Mouse (Mus musculus): ENCODE measurements around the gene Olfr1371. TPM values are rescaled to one million over a fixed set of nuclear protein-coding genes. Genes with fewer than 3 reads are reported as not detected.

The Olfr1371 gene
- not detected in 2 replicates for polyA plus RNA-seq (2015; fragmentation: Nextera tagmentation; extraction: Ambion mirVana)

- Histone ChIP-seq H3K27me3 (no peaks in the 10 kb centered on the region), H3K36me3 (no peaks in the 10 kb centered on the region), H3K9me3 (no peaks in the 10 kb centered on the region), H3K4me1 (no peaks in the 10 kb centered on the region), H3K27ac (no peak within 1 kb of the TSS), H3K9ac (no peak within 1 kb of the TSS), H3K4me2 (no peak within 1 kb of the TSS), H3K4me3 (no peak within 1 kb of the TSS)
- no peak for ATAC-seq (ENCODE audit: insufficient number of reproducible peaks, insufficient read depth, low FRiP score, low TSS enrichment, low read depth)
Measured at GRCm38 (mm10) chr11:52213887-52214286, at the start of gene Olfr1371. TSS of gene Olfr1371 (minus strand) at chr11:52213987.

- H3K9me3 ChIP-seq = no peaks in the 10 kb centered on the region
- H3K27me3 ChIP-seq = no peaks in the 10 kb centered on the region
- H3K4me3 ChIP-seq = no peak overlapping the region
- no peak overlapping the region for H3K9ac ChIP-seq
- H3K36me3 ChIP-seq = peaks cover 14% of the 10 kb centered on the region; the same call in 1 of the 2 replicates
- H3K27ac ChIP-seq = no peak overlapping the region
- H3K4me2 ChIP-seq = no peak overlapping the region
- WGBS = 90% methylated on average over 11 of the region's 11 CpGs
- no peak for ATAC-seq (ENCODE audit: insufficient number of reproducible peaks, insufficient read depth, low FRiP score, low TSS enrichment, low read depth)
- peaks cover 31% of the 10 kb centered on the region for H3K4me1 ChIP-seq
Measured at GRCm38 (mm10) chr11:52262338-52262737, 48.6 kb upstream of the Olfr1371 start.

- no peak for ATAC-seq (ENCODE audit: insufficient number of reproducible peaks, insufficient read depth, low FRiP score, low TSS enrichment, low read depth)
- H3K27me3 ChIP-seq = no peaks in the 10 kb centered on the region
- no peak overlapping the region for H3K4me2 ChIP-seq
- H3K9ac ChIP-seq = no peak overlapping the region
- no peak overlapping the region for H3K4me3 ChIP-seq
- H3K27ac ChIP-seq = no peak overlapping the region
- 59% methylated on average over 5 of the region's 5 CpGs for WGBS
- peaks cover 31% of the 10 kb centered on the region for H3K4me1 ChIP-seq
- no peaks in the 10 kb centered on the region for H3K9me3 ChIP-seq
- peaks cover 14% of the 10 kb centered on the region; the same call in 1 of the 2 replicates for H3K36me3 ChIP-seq
Measured at GRCm38 (mm10) chr11:52261937-52262336, 48.1 kb upstream of the Olfr1371 start.

GRCm38 (mm10) chr11:52260878-52261277, 47.1 kb upstream of the Olfr1371 start:
- no peak for ATAC-seq (ENCODE audit: insufficient number of reproducible peaks, insufficient read depth, low FRiP score, low TSS enrichment, low read depth)
- no peaks in the 10 kb centered on the region for H3K9me3 ChIP-seq
- H3K4me2 ChIP-seq = no peak overlapping the region
- no peak overlapping the region for H3K27ac ChIP-seq
- no peak overlapping the region for H3K9ac ChIP-seq
- 70% methylated on average over 4 of the region's 4 CpGs for WGBS
- H3K4me3 ChIP-seq = no peak overlapping the region
- H3K36me3 ChIP-seq = peaks cover 16% of the 10 kb centered on the region
- no peaks in the 10 kb centered on the region for H3K27me3 ChIP-seq
- H3K4me1 ChIP-seq = peaks cover 22% of the 10 kb centered on the region

GRCm38 (mm10) chr11:52258711-52259110, 44.9 kb upstream of the Olfr1371 start:
- no peak overlapping the region for H3K4me2 ChIP-seq
- H3K4me1 ChIP-seq = 0 out of 2 replicates have a peak, but pooled peaks cover 10% of the 10 kb centered on the region
- no peaks in the 10 kb centered on the region for H3K9me3 ChIP-seq
- no peak for ATAC-seq (ENCODE audit: insufficient number of reproducible peaks, insufficient read depth, low FRiP score, low TSS enrichment, low read depth)
- H3K9ac ChIP-seq = no peak overlapping the region
- no peak overlapping the region for H3K27ac ChIP-seq
- H3K27me3 ChIP-seq = no peaks in the 10 kb centered on the region
- H3K36me3 ChIP-seq = peaks cover 20% of the 10 kb centered on the region
- H3K4me3 ChIP-seq = no peak overlapping the region
- 69% methylated on average over 5 of the region's 5 CpGs for WGBS

- Histone ChIP-seq H3K27me3 (no peaks in the 10 kb centered on the region), H3K27ac (no peak overlapping the region), H3K4me1 (peaks cover 10% of the 10 kb centered on the region; the same call in 1 of the 2 replicates), H3K4me2 (no peak overlapping the region), H3K9ac (no peak overlapping the region), H3K36me3 (peaks cover 20% of the 10 kb centered on the region), H3K4me3 (no peak overlapping the region), H3K9me3 (no peaks in the 10 kb centered on the region)
- WGBS = 86% methylated on average over 3 of the region's 3 CpGs
- no peak for ATAC-seq (ENCODE audit: insufficient number of reproducible peaks, insufficient read depth, low FRiP score, low TSS enrichment, low read depth)
Measured at GRCm38 (mm10) chr11:52257376-52257775, 43.6 kb upstream of the Olfr1371 start.

- Histone ChIP-seq H3K4me2 (no peak overlapping the region), H3K9ac (no peak overlapping the region), H3K27me3 (no peaks in the 10 kb centered on the region), H3K27ac (no peak overlapping the region), H3K4me1 (peaks cover 10% of the 10 kb centered on the region; the same call in 1 of the 2 replicates), H3K9me3 (no peaks in the 10 kb centered on the region), H3K36me3 (peaks cover 18% of the 10 kb centered on the region), H3K4me3 (no peak overlapping the region)
- no peak for ATAC-seq (ENCODE audit: insufficient number of reproducible peaks, insufficient read depth, low FRiP score, low TSS enrichment, low read depth)
- 88% methylated on average over 8 of the region's 8 CpGs for WGBS
Measured at GRCm38 (mm10) chr11:52255077-52255476, 41.3 kb upstream of the Olfr1371 start.

- Histone ChIP-seq H3K27me3 (no peaks in the 10 kb centered on the region), H3K4me2 (no peak overlapping the region), H3K36me3 (peaks cover 19% of the 10 kb centered on the region), H3K4me3 (no peak overlapping the region), H3K9me3 (no peaks in the 10 kb centered on the region), H3K27ac (0 out of 2 replicates have a peak overlapping the region, but pooled peaks have one; percentile 12), H3K9ac (no peak overlapping the region), H3K4me1 (peaks cover 5% of the 10 kb centered on the region; the same call in 1 of the 2 replicates)
- 67% methylated on average over 11 of the region's 11 CpGs for WGBS
- no peak for ATAC-seq (ENCODE audit: insufficient number of reproducible peaks, insufficient read depth, low FRiP score, low TSS enrichment, low read depth)
Measured at GRCm38 (mm10) chr11:52253674-52254375, 40.0 kb upstream of the Olfr1371 start.

GRCm38 (mm10) chr11:52252692-52253091, 38.9 kb upstream of the Olfr1371 start:
- ATAC-seq (ENCODE audit: insufficient number of reproducible peaks, insufficient read depth, low FRiP score, low TSS enrichment, low read depth) = no peak
- WGBS = 75% methylated on average over 1 of the region's 1 CpGs
- Histone ChIP-seq H3K4me1 (no peaks in the 10 kb centered on the region; the same call in 1 of the 2 replicates), H3K4me2 (no peak overlapping the region), H3K9ac (no peak overlapping the region), H3K27me3 (no peaks in the 10 kb centered on the region), H3K9me3 (no peaks in the 10 kb centered on the region), H3K4me3 (no peak overlapping the region), H3K27ac (peak overlapping the region; percentile 12), H3K36me3 (peaks cover 27% of the 10 kb centered on the region)

GRCm38 (mm10) chr11:52251770-52252169, 38.0 kb upstream of the Olfr1371 start:
- Histone ChIP-seq H3K9ac (no peak overlapping the region), H3K27ac (no peak overlapping the region), H3K4me2 (no peak overlapping the region), H3K4me3 (no peak overlapping the region), H3K36me3 (peaks cover 34% of the 10 kb centered on the region), H3K27me3 (no peaks in the 10 kb centered on the region), H3K4me1 (no peaks in the 10 kb centered on the region; the same call in 1 of the 2 replicates), H3K9me3 (no peaks in the 10 kb centered on the region)
- no peak for ATAC-seq (ENCODE audit: insufficient number of reproducible peaks, insufficient read depth, low FRiP score, low TSS enrichment, low read depth)
- WGBS = 69% methylated on average over 5 of the region's 5 CpGs

- H3K36me3 ChIP-seq = peaks cover 45% of the 10 kb centered on the region
- WGBS = 92% methylated on average over 2 of the region's 2 CpGs
Measured at GRCm38 (mm10) chr11:52249452-52249851, 35.7 kb upstream of the Olfr1371 start.

GRCm38 (mm10) chr11:52240898-52241542, 27.2 kb upstream of the Olfr1371 start:
- Histone ChIP-seq H3K4me2 (no peak overlapping the region), H3K27me3 (no peaks in the 10 kb centered on the region), H3K4me1 (no peaks in the 10 kb centered on the region), H3K9me3 (no peaks in the 10 kb centered on the region), H3K27ac (no peak overlapping the region), H3K36me3 (peaks cover 67% of the 10 kb centered on the region), H3K9ac (no peak overlapping the region), H3K4me3 (no peak overlapping the region)
- no peak for ATAC-seq (ENCODE audit: insufficient number of reproducible peaks, insufficient read depth, low FRiP score, low TSS enrichment, low read depth)
- WGBS = 82% methylated on average over 4 of the region's 4 CpGs

More at GRCm38 (mm10) chr11:52249452-52249851, 35.7 kb upstream of the Olfr1371 start:
- no peaks in the 10 kb centered on the region for H3K27me3 ChIP-seq
- H3K4me3 ChIP-seq = no peak overlapping the region
- no peak for ATAC-seq (ENCODE audit: insufficient number of reproducible peaks, insufficient read depth, low FRiP score, low TSS enrichment, low read depth)
- no peak overlapping the region for H3K4me2 ChIP-seq
- H3K27ac ChIP-seq = no peak overlapping the region
- no peak overlapping the region for H3K9ac ChIP-seq
- no peaks in the 10 kb centered on the region for H3K9me3 ChIP-seq
- no peaks in the 10 kb centered on the region; the same call in 1 of the 2 replicates for H3K4me1 ChIP-seq
